Mouse (Mus musculus): ENCODE measurements around the gene Hpcal4. TPM values are rescaled to one million over a fixed set of nuclear protein-coding genes. Genes with fewer than 3 reads are reported as not detected.

Gene Hpcal4
- polyA plus RNA-seq, 1 experiment from 2014 or later, result 34.0 TPM

- no peak for ATAC-seq (ENCODE audit: low FRiP score)
- Histone ChIP-seq H3K27me3 (ENCODE audit: control insufficient read depth, insufficient read depth, low read length) (peaks cover 15% of the 10 kb centered on the region; the same call in 1 of the 2 replicates), H3K4me3 (replicated peaks; ENCODE audit: low read length) (no peak overlapping the region), H3K36me3 (replicated peaks; ENCODE audit: control insufficient read depth, insufficient read depth) (0 out of 2 replicates have a peak, but pooled peaks cover 6% of the 10 kb centered on the region), H3K27ac (no peak overlapping the region), H3K9ac (no peak overlapping the region), H3K4me1 (replicated peaks; ENCODE audit: control insufficient read depth, insufficient read depth, low read length) (peaks cover 4% of the 10 kb centered on the region; the same call in 1 of the 2 replicates), H3K9me3 (ENCODE audit: control insufficient read depth, low read length) (no peaks in the 10 kb centered on the region), H3K4me2 (replicated peaks) (no peak overlapping the region)
- no peak for DNase-seq (ENCODE audit: low spot score)
- 69% methylated on average over 6 of the region's 6 CpGs for whole genome bisulfite sequencing
These were observed 13.7 kb downstream of the Hpcal4 start for GRCm38 (mm10) chr4:123196695-123197094.

DNA sequence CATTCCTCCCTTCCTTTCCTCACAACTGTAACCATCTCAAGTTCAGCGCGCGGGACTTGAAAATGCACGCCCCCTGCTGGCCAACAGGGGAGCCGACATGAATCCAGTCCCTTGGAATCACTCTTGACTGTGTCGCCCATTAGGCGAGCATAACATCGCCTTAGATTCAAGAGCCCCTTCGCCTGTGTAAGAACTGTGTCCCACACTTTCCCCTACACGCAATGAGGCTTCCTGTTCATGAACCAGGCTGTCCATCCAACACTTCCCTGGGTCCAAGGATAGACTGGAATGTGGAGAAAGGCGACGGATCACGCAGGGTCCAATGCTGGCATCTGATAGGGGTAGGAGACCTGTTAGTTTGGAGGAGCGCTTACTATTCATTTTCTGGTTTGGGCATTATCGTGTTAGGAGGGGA, 17.8 kb downstream of the Hpcal4 start:
- peak; percentile 82 for DNase-seq (ENCODE audit: low spot score)
- 2% methylated on average over 15 of the region's 15 CpGs for WGBS
- peaks cover 4% of the 10 kb centered on the region; the same call in 1 of the 2 replicates for H3K4me1 ChIP-seq (replicated peaks; ENCODE audit: control insufficient read depth, insufficient read depth, low read length)
- H3K4me3 ChIP-seq (replicated peaks; ENCODE audit: low read length), result peak overlapping the region; percentile 36
- no peaks in the 10 kb centered on the region for H3K36me3 ChIP-seq (replicated peaks; ENCODE audit: control insufficient read depth, insufficient read depth)
- peaks cover 36% of the 10 kb centered on the region for H3K27me3 ChIP-seq (ENCODE audit: control insufficient read depth, insufficient read depth, low read length)
- no peaks in the 10 kb centered on the region for H3K9me3 ChIP-seq (ENCODE audit: control insufficient read depth, low read length)
- peak; percentile 53; the same call in 1 of the 2 replicates for ATAC-seq (ENCODE audit: low FRiP score)
- H3K27ac ChIP-seq, result no peak overlapping the region
- H3K9ac ChIP-seq, result peak overlapping the region; percentile 41
- peak overlapping the region; percentile 79 for H3K4me2 ChIP-seq (replicated peaks)

- WGBS, result 1% methylated on average over 58 of the region's 58 CpGs
- H3K9ac ChIP-seq, result peak within 1 kb of the TSS; percentile 41
- peak within 1 kb of the TSS; percentile 36 for H3K4me3 ChIP-seq (replicated peaks; ENCODE audit: low read length)
- no peak for DNase-seq (ENCODE audit: low spot score)
- peaks cover 36% of the 10 kb centered on the region for H3K27me3 ChIP-seq (ENCODE audit: control insufficient read depth, insufficient read depth, low read length)
- H3K9me3 ChIP-seq (ENCODE audit: control insufficient read depth, low read length), result no peaks in the 10 kb centered on the region
- H3K4me2 ChIP-seq (replicated peaks), result peak within 1 kb of the TSS; percentile 79
- no peak within 1 kb of the TSS for H3K27ac ChIP-seq
- H3K4me1 ChIP-seq (replicated peaks; ENCODE audit: control insufficient read depth, insufficient read depth, low read length), result peaks cover 4% of the 10 kb centered on the region; the same call in 1 of the 2 replicates
- no peaks in the 10 kb centered on the region for H3K36me3 ChIP-seq (replicated peaks; ENCODE audit: control insufficient read depth, insufficient read depth)
- peak; percentile 51; the same call in 1 of the 2 replicates for ATAC-seq (ENCODE audit: low FRiP score)
These were observed 18.4 kb downstream of the Hpcal4 start, which contains the start of gene Nt5c1a for GRCm38 (mm10) chr4:123201186-123202093. Gene Nt5c1a, plus strand, starts transcription at chr4:123201504.

GRCm38 (mm10) chr4:123202094-123202420, 19.0 kb downstream of the Hpcal4 start:
- Histone ChIP-seq H3K9me3 (ENCODE audit: control insufficient read depth, low read length) (no peaks in the 10 kb centered on the region), H3K4me1 (replicated peaks; ENCODE audit: control insufficient read depth, insufficient read depth, low read length) (peaks cover 4% of the 10 kb centered on the region; the same call in 1 of the 2 replicates), H3K27ac (no peak overlapping the region), H3K27me3 (ENCODE audit: control insufficient read depth, insufficient read depth, low read length) (peaks cover 36% of the 10 kb centered on the region), H3K36me3 (replicated peaks; ENCODE audit: control insufficient read depth, insufficient read depth) (no peaks in the 10 kb centered on the region), H3K4me3 (replicated peaks; ENCODE audit: low read length) (no peak overlapping the region), H3K4me2 (replicated peaks) (peak overlapping the region; percentile 79), H3K9ac (no peak overlapping the region)
- ATAC-seq (ENCODE audit: low FRiP score) (no peak), DNase-seq (ENCODE audit: low spot score) (no peak)
- 13% methylated on average over 8 of the region's 8 CpGs for WGBS

GRCm38 (mm10) chr4:123207337-123207736, 24.3 kb downstream of the Hpcal4 start:
- DNase-seq (ENCODE audit: low spot score) (no peak), ATAC-seq (ENCODE audit: low FRiP score) (no peak)
- Histone ChIP-seq H3K4me3 (replicated peaks; ENCODE audit: low read length) (no peak overlapping the region), H3K9me3 (ENCODE audit: control insufficient read depth, low read length) (no peaks in the 10 kb centered on the region), H3K9ac (no peak overlapping the region), H3K4me1 (replicated peaks; ENCODE audit: control insufficient read depth, insufficient read depth, low read length) (no peaks in the 10 kb centered on the region), H3K36me3 (replicated peaks; ENCODE audit: control insufficient read depth, insufficient read depth) (no peaks in the 10 kb centered on the region), H3K4me2 (replicated peaks) (no peak overlapping the region), H3K27ac (no peak overlapping the region), H3K27me3 (ENCODE audit: control insufficient read depth, insufficient read depth, low read length) (peaks cover 18% of the 10 kb centered on the region)
- WGBS, result 80% methylated on average over 5 of the region's 5 CpGs

- Histone ChIP-seq H3K4me2 (replicated peaks) (no peak overlapping the region), H3K9ac (no peak overlapping the region), H3K27me3 (ENCODE audit: control insufficient read depth, insufficient read depth, low read length) (0 out of 2 replicates have a peak, but pooled peaks cover 4% of the 10 kb centered on the region), H3K36me3 (replicated peaks; ENCODE audit: control insufficient read depth, insufficient read depth) (no peaks in the 10 kb centered on the region), H3K9me3 (ENCODE audit: control insufficient read depth, low read length) (no peaks in the 10 kb centered on the region), H3K4me1 (replicated peaks; ENCODE audit: control insufficient read depth, insufficient read depth, low read length) (0 out of 2 replicates have a peak, but pooled peaks cover 5% of the 10 kb centered on the region), H3K4me3 (replicated peaks; ENCODE audit: low read length) (no peak overlapping the region), H3K27ac (no peak overlapping the region)
- WGBS, result 58% methylated on average over 8 of the region's 8 CpGs
- DNase-seq (ENCODE audit: low spot score) (no peak), ATAC-seq (ENCODE audit: low FRiP score) (no peak)
These were observed 28.0 kb downstream of the Hpcal4 start for GRCm38 (mm10) chr4:123210996-123211395.

- Histone ChIP-seq H3K4me2 (replicated peaks) (no peak overlapping the region), H3K4me3 (replicated peaks; ENCODE audit: low read length) (no peak overlapping the region), H3K9ac (no peak overlapping the region), H3K4me1 (replicated peaks; ENCODE audit: control insufficient read depth, insufficient read depth, low read length) (0 out of 2 replicates have a peak, but pooled peaks cover 5% of the 10 kb centered on the region), H3K27me3 (ENCODE audit: control insufficient read depth, insufficient read depth, low read length) (0 out of 2 replicates have a peak, but pooled peaks cover 4% of the 10 kb centered on the region), H3K27ac (no peak overlapping the region), H3K36me3 (replicated peaks; ENCODE audit: control insufficient read depth, insufficient read depth) (no peaks in the 10 kb centered on the region), H3K9me3 (ENCODE audit: control insufficient read depth, low read length) (no peaks in the 10 kb centered on the region)
- DNase-seq (ENCODE audit: low spot score), result no peak
- WGBS, result 53% methylated on average over 5 of the region's 5 CpGs
- ATAC-seq (ENCODE audit: low FRiP score), result no peak
These were observed 28.4 kb downstream of the Hpcal4 start for GRCm38 (mm10) chr4:123211453-123211852.

- 40% methylated on average over 2 of the region's 2 CpGs for WGBS
- DNase-seq (ENCODE audit: low spot score) (no peak), ATAC-seq (ENCODE audit: low FRiP score) (no peak)
These were observed 29.3 kb downstream of the Hpcal4 start for GRCm38 (mm10) chr4:123212330-123212729.

DNA sequence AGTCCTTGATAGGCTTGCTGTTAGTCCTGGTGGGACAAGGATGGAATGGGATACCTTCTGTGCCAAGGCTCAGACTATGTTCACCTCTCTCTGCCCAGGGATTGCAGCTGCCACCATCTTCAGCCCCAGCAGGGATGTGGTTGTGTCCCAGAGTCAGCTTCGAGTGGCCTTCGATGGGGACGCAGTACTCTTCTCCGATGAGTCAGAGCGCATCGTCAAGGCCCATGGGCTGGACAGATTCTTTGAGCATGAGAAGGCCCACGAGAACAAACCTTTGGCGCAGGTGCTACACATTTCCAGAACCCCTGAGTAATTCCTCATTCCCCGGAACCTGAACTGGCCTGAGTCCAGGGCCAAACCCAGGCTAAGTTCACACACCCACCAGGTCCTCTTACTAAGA, 30.9 kb downstream of the Hpcal4 start:
- H3K27me3 ChIP-seq (ENCODE audit: control insufficient read depth, insufficient read depth, low read length), result no peaks in the 10 kb centered on the region
- H3K27ac ChIP-seq, result no peak overlapping the region
- no peaks in the 10 kb centered on the region for H3K9me3 ChIP-seq (ENCODE audit: control insufficient read depth, low read length)
- no peak overlapping the region for H3K4me3 ChIP-seq (replicated peaks; ENCODE audit: low read length)
- H3K9ac ChIP-seq, result no peak overlapping the region
- no peaks in the 10 kb centered on the region for H3K36me3 ChIP-seq (replicated peaks; ENCODE audit: control insufficient read depth, insufficient read depth)
- H3K4me1 ChIP-seq (replicated peaks; ENCODE audit: control insufficient read depth, insufficient read depth, low read length), result 0 out of 2 replicates have a peak, but pooled peaks cover 5% of the 10 kb centered on the region
- H3K4me2 ChIP-seq (replicated peaks), result no peak overlapping the region
- DNase-seq (ENCODE audit: low spot score) (no peak), ATAC-seq (ENCODE audit: low FRiP score) (no peak)
- 95% methylated on average over 9 of the region's 9 CpGs for WGBS

More at GRCm38 (mm10) chr4:123212330-123212729, 29.3 kb downstream of the Hpcal4 start:
- Histone ChIP-seq H3K9ac (no peak overlapping the region), H3K27me3 (ENCODE audit: control insufficient read depth, insufficient read depth, low read length) (0 out of 2 replicates have a peak, but pooled peaks cover 4% of the 10 kb centered on the region), H3K9me3 (ENCODE audit: control insufficient read depth, low read length) (no peaks in the 10 kb centered on the region), H3K4me3 (replicated peaks; ENCODE audit: low read length) (no peak overlapping the region), H3K4me2 (replicated peaks) (no peak overlapping the region), H3K36me3 (replicated peaks; ENCODE audit: control insufficient read depth, insufficient read depth) (no peaks in the 10 kb centered on the region), H3K4me1 (replicated peaks; ENCODE audit: control insufficient read depth, insufficient read depth, low read length) (0 out of 2 replicates have a peak, but pooled peaks cover 5% of the 10 kb centered on the region), H3K27ac (no peak overlapping the region)

Data from hindbrain, embryonic 14.5 days (tissue).